Mouse (Mus musculus): Measurements from ENCODE around the gene Gm10959.
"Not testable (repeated sequence)": the region's sequence is repeated elsewhere in the genome, so short reads cannot be mapped to it uniquely, and the experiment has no call there.

Gm10959 gene

GRCm38 (mm10) chr3:122919260-122919659 lies at the start of gene Gm10959:
TSS of gene Gm10959 (minus strand) at chr3:122919360.
- no peak for DNase-seq (ENCODE audit: low spot score in 2 of 2)

- DNase-seq (ENCODE audit: low spot score in 2 of 2) = no peak
Observed at GRCm38 (mm10) chr3:122968391-122968790, 49.2 kb upstream of the Gm10959 start.

- no peak for DNase-seq (ENCODE audit: low spot score in 2 of 2)
Observed at GRCm38 (mm10) chr3:122964301-122964700, 45.1 kb upstream of the Gm10959 start.

- no peak for DNase-seq (ENCODE audit: low spot score in 2 of 2)
Observed at GRCm38 (mm10) chr3:122950129-122950528, 31.0 kb upstream of the Gm10959 start.

GRCm38 (mm10) chr3:122943387-122943890 lies 24.3 kb upstream of the Gm10959 start:
- no peak for DNase-seq (ENCODE audit: low spot score in 2 of 2)

- DNase-seq (ENCODE audit: low spot score in 2 of 2) = peak in 1 of 2 experiments; percentile 21
Observed at GRCm38 (mm10) chr3:122939215-122939614, 20.1 kb upstream of the Gm10959 start.

GRCm38 (mm10) chr3:122937176-122937575 lies 18.0 kb upstream of the Gm10959 start:
- not testable (repeated sequence) for DNase-seq (ENCODE audit: low spot score in 2 of 2)

GRCm38 (mm10) chr3:122932466-122932865 lies 13.3 kb upstream of the Gm10959 start:
- no peak for DNase-seq (ENCODE audit: low spot score in 2 of 2)

GRCm38 (mm10) chr3:122929723-122930122 lies 10.6 kb upstream of the Gm10959 start:
- no peak for DNase-seq (ENCODE audit: low spot score in 2 of 2)

GRCm38 (mm10) chr3:122924009-122924914 lies 5.1 kb upstream of the Gm10959 start, which contains the start of gene 1810037I17Rik:
TSS of gene 1810037I17Rik (plus strand) at chr3:122924203.
- DNase-seq (ENCODE audit: low spot score in 2 of 2) = peak; percentile 96 to 98

- DNase-seq (ENCODE audit: low spot score in 2 of 2) = no peak
Observed at GRCm38 (mm10) chr3:122923147-122923546, 4.0 kb upstream of the Gm10959 start.

- DNase-seq (ENCODE audit: low spot score in 2 of 2) = no peak
Observed at GRCm38 (mm10) chr3:122921676-122922527, 2.7 kb upstream of the Gm10959 start.

- peak; percentile 51 to 64 for DNase-seq (ENCODE audit: low spot score in 2 of 2)
Observed at GRCm38 (mm10) chr3:122920572-122921435, 1.6 kb upstream of the Gm10959 start.

GRCm38 (mm10) chr3:122918672-122919071 lies 488 bp downstream of the Gm10959 start:
- no peak for DNase-seq (ENCODE audit: low spot score in 2 of 2)

- no peak for DNase-seq (ENCODE audit: low spot score in 2 of 2)
Observed at GRCm38 (mm10) chr3:122916191-122916680, 2.9 kb downstream of the Gm10959 start.

- DNase-seq (ENCODE audit: low spot score in 2 of 2) = no peak
Observed at GRCm38 (mm10) chr3:122915493-122915892, 3.7 kb downstream of the Gm10959 start.

GRCm38 (mm10) chr3:122907841-122908240 lies 11.3 kb downstream of the Gm10959 start:
- no peak for DNase-seq (ENCODE audit: low spot score in 2 of 2)

- DNase-seq (ENCODE audit: low spot score in 2 of 2) = peak in 1 of 2 experiments; percentile 29
Observed at GRCm38 (mm10) chr3:122903746-122904433, 15.3 kb downstream of the Gm10959 start.

- DNase-seq (ENCODE audit: low spot score in 2 of 2) = no peak
Observed at GRCm38 (mm10) chr3:122898254-122898653, 20.9 kb downstream of the Gm10959 start.

GRCm38 (mm10) chr3:122895189-122895731 lies 23.9 kb downstream of the Gm10959 start:
- no peak for DNase-seq (ENCODE audit: low spot score in 2 of 2)

Data from urinary bladder, postnatal 36 days (tissue).